Mouse (Mus musculus) ovary, adult 2 months (tissue): ENCODE data around the gene Slc2a3. TPM values are rescaled to one million over a fixed set of nuclear protein-coding genes. Genes with fewer than 3 reads are reported as not detected.

Experiments
- polyA plus RNA-seq: library from polyadenylated mRNA; depleted of rRNA; stranded (reverse); fragments of >200 nt; gene quantifications from 2 replicates; pipeline ENCODE4 v1.2.3, GENCODE M21; 2012; rRNA removed

Slc2a3 gene
- polyA plus RNA-seq = 18.9 and 20.5 TPM in 2 replicates

DNA sequence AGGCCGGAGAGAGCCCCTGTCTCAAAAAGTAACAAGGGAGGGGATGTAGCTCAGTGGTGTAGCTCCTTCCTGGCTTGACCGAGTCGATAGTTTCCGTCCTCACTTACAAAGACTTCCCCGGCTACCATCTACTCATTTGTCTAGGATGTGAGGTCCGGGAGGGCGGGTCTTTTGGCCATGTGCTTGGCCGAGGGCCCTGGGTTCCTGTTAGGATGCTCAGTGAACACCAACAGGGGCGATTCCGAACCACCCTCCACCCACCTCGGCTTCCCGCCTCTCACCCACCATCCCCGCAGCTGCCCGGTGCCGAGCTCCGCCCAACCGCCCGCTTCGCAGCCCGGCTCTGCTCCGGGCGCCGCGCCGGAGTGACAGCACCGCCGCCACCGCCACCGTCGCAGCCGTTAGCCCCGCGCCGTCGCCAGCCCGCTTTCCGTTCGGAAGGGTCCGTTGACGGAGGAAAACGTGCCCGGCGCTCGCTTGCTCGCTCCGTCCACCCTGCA is at the start of gene Slc2a3:
Gene Slc2a3, minus strand, starts transcription at position 340 of the 500 bp plus-strand sequence.

DNA sequence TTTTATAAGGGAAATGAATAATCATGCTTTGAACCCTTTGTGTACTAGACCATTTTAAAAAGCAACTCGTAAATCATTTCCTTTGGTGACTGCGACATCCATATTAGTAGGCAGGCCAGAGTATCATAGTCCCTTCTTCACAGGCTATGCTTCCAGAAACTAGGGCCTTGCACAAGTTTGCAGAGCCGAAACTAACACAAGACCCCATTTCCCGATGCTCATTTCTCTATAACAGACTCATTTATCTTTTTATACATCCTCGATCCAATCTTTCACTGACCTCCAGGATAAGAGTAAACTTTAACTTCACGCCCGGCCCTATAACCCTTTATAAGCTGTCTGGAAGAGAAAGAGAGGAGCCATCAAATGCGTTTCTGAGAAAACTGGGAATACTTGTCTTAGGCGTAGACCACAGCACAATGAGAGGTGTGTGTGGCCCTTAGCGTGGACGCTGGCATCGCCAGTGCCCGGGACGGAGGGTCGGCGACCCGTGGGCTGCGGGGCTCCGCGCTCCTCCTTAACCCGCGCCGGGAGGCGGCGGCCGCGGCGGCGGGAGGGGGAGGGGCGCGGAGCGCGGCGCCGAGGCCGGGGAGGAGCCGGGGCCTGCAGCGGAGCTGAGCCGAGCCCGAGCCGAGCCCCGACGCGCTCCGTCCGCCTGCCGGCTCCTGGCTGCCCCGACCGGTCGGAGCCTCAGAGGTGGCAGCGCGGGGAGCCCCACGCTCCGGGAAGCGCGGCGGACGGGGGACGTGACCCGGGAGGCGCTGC is 18.0 kb upstream of the Slc2a3 start, which contains the start of gene Foxj2:
Gene Foxj2, plus strand, starts transcription at position 609 of the 765 bp plus-strand sequence.

GRCm38 (mm10) chr6:122707036-122707800 is 94.2 kb downstream of the Slc2a3 start, which contains the start of gene Nanog:
TSS of gene Nanog (plus strand) at chr6:122707489.

Other genes starting within 250 kb of the Slc2a3 start
- 0.39 and 0.43 TPM in 2 replicates for gene Aicda, start 247.8 kb downstream of the Slc2a3 start, polyA plus RNA-seq
- 41.8 and 46.6 TPM in 2 replicates for gene Apobec1, start 199.2 kb downstream of the Slc2a3 start, polyA plus RNA-seq
- gene Gdf3, start 191.6 kb downstream of the Slc2a3 start, polyA plus RNA-seq = 0.12 TPM in 1 of 2 replicates, not detected in the other
- gene Dppa3, start 175.2 kb downstream of the Slc2a3 start, polyA plus RNA-seq = 0.34 and 0.73 TPM in 2 replicates
- gene Nanog, start 94.2 kb downstream of the Slc2a3 start, polyA plus RNA-seq = 0.06 and 0.12 TPM in 2 replicates
- gene Foxj2, start 18.3 kb upstream of the Slc2a3 start, polyA plus RNA-seq = 10.2 and 13.8 TPM in 2 replicates
- 4.0 and 6.7 TPM in 2 replicates for gene C3ar1, start 54.5 kb upstream of the Slc2a3 start, polyA plus RNA-seq
- 9.5 and 11.3 TPM in 2 replicates for gene Necap1, start 72.8 kb upstream of the Slc2a3 start, polyA plus RNA-seq
- 0.95 and 1.3 TPM in 2 replicates for gene Clec4a1, start 120.2 kb upstream of the Slc2a3 start, polyA plus RNA-seq
- gene Clec4a3, start 150.9 kb upstream of the Slc2a3 start, polyA plus RNA-seq = 0.35 and 0.54 TPM in 2 replicates
- gene Clec4a4, start 188.7 kb upstream of the Slc2a3 start, polyA plus RNA-seq = not detected in 2 replicates
- 0.66 and 0.93 TPM in 2 replicates for gene Clec4b1, start 248.3 kb upstream of the Slc2a3 start, polyA plus RNA-seq